8 mouse cellular contexts compared by ENCODE assay signal in the genomic region with DNA sequence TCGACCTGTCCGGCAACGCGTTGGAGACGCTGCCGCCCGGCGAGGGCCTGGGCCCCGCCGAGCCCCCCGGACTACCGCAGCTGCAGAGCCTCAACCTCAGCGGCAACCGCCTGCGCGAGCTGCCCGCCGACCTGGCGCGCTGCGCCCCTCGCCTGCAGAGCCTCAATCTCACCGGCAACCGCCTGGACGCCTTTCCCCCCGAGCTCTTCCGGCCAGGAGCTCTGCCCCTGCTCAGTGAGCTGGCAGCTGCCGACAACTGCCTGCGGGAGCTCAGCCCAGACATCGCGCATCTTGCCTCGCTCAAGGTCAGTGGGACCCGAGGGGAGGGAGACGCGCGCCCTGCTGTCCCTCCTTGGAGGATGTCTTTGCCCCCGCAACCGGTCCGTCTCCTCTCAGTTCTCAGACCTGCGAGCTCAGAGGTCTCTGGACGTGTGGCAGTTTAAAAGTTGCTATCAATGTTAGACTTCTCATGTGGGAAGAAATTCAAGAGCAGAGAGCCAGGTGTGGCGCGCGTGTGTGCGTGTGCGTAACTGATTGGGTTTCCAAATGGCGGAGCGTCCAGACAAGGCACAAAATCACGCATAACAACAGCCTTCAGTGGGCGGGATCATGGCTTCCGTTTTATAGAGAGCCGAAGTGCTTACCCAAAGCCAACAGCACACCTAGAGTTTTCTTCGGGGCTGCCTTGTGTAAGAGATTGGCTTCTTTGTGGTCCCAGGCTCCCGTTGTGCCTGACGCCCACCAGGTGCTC. TPM values are rescaled to one million over a fixed set of nuclear protein-coding genes. Genes with fewer than 3 reads are reported as not detected.
A peak's percentile ranks its signal among the peaks of the same experiment; 100 is the strongest.
DNase-seq lines count a peak whose midpoint lies in the region; ATAC-seq and TF ChIP-seq lines count a peak whose summit lies in the region.

No protein-coding gene starts in this region.

- no peak for TF ChIP-seq EP300 in liver, postnatal 0 days (IDR thresholded peaks at IDR 0.05; ENCODE audit: low read depth)

- H3K9me3 ChIP-seq in liver, postnatal 0 days (ENCODE audit: low read length): no peaks in the 10 kb centered on the region
- no peaks in the 10 kb centered on the region for H3K9me3 ChIP-seq in stomach, embryonic 15.5 days

- TF ChIP-seq POLR2A in cerebellum, adult 2 months (IDR thresholded peaks at IDR 0.05; ENCODE audit: borderline replicate concordance, insufficient read depth, low read length): no peak
- TF ChIP-seq POLR2A in bone marrow macrophage, adult 2 months (IDR thresholded peaks at IDR 0.05; ENCODE audit: borderline replicate concordance, low read depth, low read length): no peak

- no peak for TF ChIP-seq CTCF in cerebellum, adult 2 months (IDR thresholded peaks at IDR 0.05; ENCODE audit: borderline replicate concordance, insufficient read depth, low read depth, low read length)
- no peak for TF ChIP-seq CTCF in bone marrow macrophage, adult 2 months (IDR thresholded peaks at IDR 0.05; ENCODE audit: low read depth, low read length)
- TF ChIP-seq CTCF in liver, postnatal 0 days (IDR thresholded peaks at IDR 0.05; ENCODE audit: low read depth): no peak

- no peaks in the 10 kb centered on the region for H3K27me3 ChIP-seq in cerebellum, adult 2 months (ENCODE audit: control insufficient read depth, insufficient read depth, low read length)
- H3K27me3 ChIP-seq in liver, postnatal 0 days (ENCODE audit: insufficient read depth, low read length): no peaks in the 10 kb centered on the region
- no peaks in the 10 kb centered on the region for H3K27me3 ChIP-seq in stomach, embryonic 15.5 days (replicated peaks)

- H3K27ac ChIP-seq in cerebellum, adult 2 months (ENCODE audit: insufficient read depth, low read length): no peak overlapping the region
- H3K27ac ChIP-seq in bone marrow macrophage, adult 2 months (ENCODE audit: insufficient read depth, low read depth, low read length): peak overlapping the region; percentile 17; the same call in 1 of the 2 replicates
- peak overlapping the region; percentile 78 for H3K27ac ChIP-seq in liver, postnatal 0 days (ENCODE audit: low read depth)
- H3K27ac ChIP-seq in stomach, embryonic 15.5 days: peak overlapping the region; percentile 40; the same call in 1 of the 2 replicates

- H3K4me2 ChIP-seq in liver, postnatal 0 days (ENCODE audit: low read depth, low read length): peak overlapping the region; percentile 96
- peak overlapping the region; percentile 91 for H3K4me2 ChIP-seq in stomach, embryonic 15.5 days

- peak overlapping the region; percentile 60 for H3K4me3 ChIP-seq in cerebellum, adult 2 months (replicated peaks; ENCODE audit: insufficient read depth, low read depth, low read length)
- peak overlapping the region; percentile 99 for H3K4me3 ChIP-seq in bone marrow macrophage, adult 2 months (ENCODE audit: insufficient read depth, low read length)
- peak overlapping the region; percentile 91 for H3K4me3 ChIP-seq in liver, postnatal 0 days (ENCODE audit: low read depth, low read length)
- peak overlapping the region; percentile 98 for H3K4me3 ChIP-seq in stomach, embryonic 15.5 days (replicated peaks)

- under 1% methylated on average over 52 of the region's 55 CpGs for WGBS in cerebellum, adult 2 months
- 2% methylated on average over 50 of the region's 55 CpGs for WGBS in liver, postnatal 0 days (ENCODE audit: insufficient replicate concordance)
- 1% methylated on average over 55 of the region's 55 CpGs for WGBS in stomach, embryonic 15.5 days

- H3K9ac ChIP-seq in liver, postnatal 0 days (replicated peaks): peak overlapping the region; percentile 95
- peak overlapping the region; percentile 97 for H3K9ac ChIP-seq in stomach, embryonic 15.5 days

- H3K36me3 ChIP-seq in liver, postnatal 0 days (replicated peaks; ENCODE audit: insufficient read depth, low read length): peaks cover 17% of the 10 kb centered on the region
- peaks cover 19% of the 10 kb centered on the region for H3K36me3 ChIP-seq in stomach, embryonic 15.5 days

- no peak for DNase-seq in cerebellum, adult 2 months
- no peak for DNase-seq in cerebellum, adult 11 months
- peak; percentile 43 for DNase-seq in 3T3-L1 (ENCODE audit: low read depth, low spot score)
- DNase-seq in heart, postnatal 4 days: peak; percentile 39
- DNase-seq in liver, postnatal 0 days: peak; percentile 30
- no peak for DNase-seq in urinary bladder, adult 18-20 months (ENCODE audit: low spot score in 2 of 2)

- peaks cover 24% of the 10 kb centered on the region for H3K4me1 ChIP-seq in cerebellum, adult 2 months (ENCODE audit: control insufficient read depth, insufficient read depth, low read length)
- H3K4me1 ChIP-seq in bone marrow macrophage, adult 2 months (ENCODE audit: control insufficient read depth, insufficient read depth, low read length): peaks cover 8% of the 10 kb centered on the region
- H3K4me1 ChIP-seq in liver, postnatal 0 days (ENCODE audit: insufficient read depth): peaks cover 18% of the 10 kb centered on the region
- H3K4me1 ChIP-seq in stomach, embryonic 15.5 days: peaks cover 19% of the 10 kb centered on the region

- peak; percentile 3; the same call in 1 of the 2 replicates for ATAC-seq in liver, postnatal 0 days
- no peak for ATAC-seq in stomach, embryonic 15.5 days (ENCODE audit: insufficient read depth, low FRiP score, low read depth)

RNA-seq across cellular contexts. Expression of a gene that starts 0.8 kb away (rescaled TPM):
- polyA plus RNA-seq in cerebellum, adult 2 months (2012; rRNA removed): 44.8 and 45.0 TPM in 2 replicates
- polyA plus RNA-seq in bone marrow macrophage, adult 2 months (2012; ENCODE audit: insufficient read depth, insufficient read length, missing spikeins): 25.0 and 26.2 TPM in 2 replicates
- 10 to 100 TPM; 45.8 to 46.7 TPM for total RNA-seq in heart, postnatal 4 days (2021)
- 9.4 and 11.7 TPM in 2 replicates for polyA plus RNA-seq in liver, postnatal 0 days (2015; fragmentation: Nextera tagmentation; extraction: Ambion mirVana)
- 20.9 and 23.5 TPM in 2 replicates for polyA plus RNA-seq in stomach, embryonic 15.5 days (2015; fragmentation: Nextera tagmentation; extraction: Ambion mirVana)

RNA-seq across cellular contexts. Expression of a gene that starts 13.7 kb away (rescaled TPM):
- polyA plus RNA-seq in cerebellum, adult 2 months (2012; rRNA removed): 35.5 and 39.6 TPM in 2 replicates
- polyA plus RNA-seq in bone marrow macrophage, adult 2 months (2012; ENCODE audit: insufficient read depth, insufficient read length, missing spikeins): 0.70 TPM in 1 of 2 replicates, not detected in the other
- total RNA-seq in heart, postnatal 4 days (2021): 10 to 100 TPM; 11.7 to 14.8 TPM
- 86.4 and 93.6 TPM in 2 replicates for polyA plus RNA-seq in liver, postnatal 0 days (2015; fragmentation: Nextera tagmentation; extraction: Ambion mirVana)
- polyA plus RNA-seq in stomach, embryonic 15.5 days (2015; fragmentation: Nextera tagmentation; extraction: Ambion mirVana): 62.3 and 73.8 TPM in 2 replicates

RNA-seq across cellular contexts. Expression of a gene that starts 30.2 kb away (rescaled TPM):
- polyA plus RNA-seq in cerebellum, adult 2 months (2012; rRNA removed): not detected in 2 replicates
- not detected in 2 replicates for polyA plus RNA-seq in bone marrow macrophage, adult 2 months (2012; ENCODE audit: insufficient read depth, insufficient read length, missing spikeins)
- not detected for total RNA-seq in heart, postnatal 4 days (2021)
- not detected in 2 replicates for polyA plus RNA-seq in liver, postnatal 0 days (2015; fragmentation: Nextera tagmentation; extraction: Ambion mirVana)
- polyA plus RNA-seq in stomach, embryonic 15.5 days (2015; fragmentation: Nextera tagmentation; extraction: Ambion mirVana): 0.14 TPM in 1 of 2 replicates, not detected in the other

RNA-seq across cellular contexts. Expression of a gene that starts 37.3 kb away (rescaled TPM):
- 23.6 and 23.9 TPM in 2 replicates for polyA plus RNA-seq in cerebellum, adult 2 months (2012; rRNA removed)
- 8.8 and 9.3 TPM in 2 replicates for polyA plus RNA-seq in bone marrow macrophage, adult 2 months (2012; ENCODE audit: insufficient read depth, insufficient read length, missing spikeins)
- total RNA-seq in heart, postnatal 4 days (2021): 10 to 100 TPM; 24.1 to 26.4 TPM
- polyA plus RNA-seq in liver, postnatal 0 days (2015; fragmentation: Nextera tagmentation; extraction: Ambion mirVana): 1.9 and 2.5 TPM in 2 replicates
- 14.1 and 15.8 TPM in 2 replicates for polyA plus RNA-seq in stomach, embryonic 15.5 days (2015; fragmentation: Nextera tagmentation; extraction: Ambion mirVana)

RNA-seq across cellular contexts. Expression of a gene that starts 37.4 kb away (rescaled TPM):
- polyA plus RNA-seq in cerebellum, adult 2 months (2012; rRNA removed): 21.6 and 27.3 TPM in 2 replicates
- polyA plus RNA-seq in bone marrow macrophage, adult 2 months (2012; ENCODE audit: insufficient read depth, insufficient read length, missing spikeins): 5.5 and 10.1 TPM in 2 replicates
- 1 to 10 TPM; 5.8 to 6.2 TPM for total RNA-seq in heart, postnatal 4 days (2021)
- polyA plus RNA-seq in liver, postnatal 0 days (2015; fragmentation: Nextera tagmentation; extraction: Ambion mirVana): 3.6 and 4.6 TPM in 2 replicates
- 11.5 and 13.8 TPM in 2 replicates for polyA plus RNA-seq in stomach, embryonic 15.5 days (2015; fragmentation: Nextera tagmentation; extraction: Ambion mirVana)

Comparison
In these comparisons a context has a peak if more than half of its experiments do, and no peak if none do; other contexts are left out.
1. DNase-seq: peak in 3T3-L1 (single experiment), heart, postnatal 4 days (single experiment) and liver, postnatal 0 days (single experiment); none in cerebellum, adult 2 months (0 of 2), cerebellum, adult 11 months (single experiment) and urinary bladder, adult 18-20 months (0 of 2).
2. RNA of a gene that starts 13.7 kb away (polyA plus RNA-seq): 86.4 to 93.6 TPM in liver, postnatal 0 days, 62.3 to 73.8 TPM in stomach, embryonic 15.5 days and 35.5 to 39.6 TPM in cerebellum, adult 2 months; 0.70 TPM in bone marrow macrophage, adult 2 months; every median in the first group is over 10 times any median in the second.
3. Peak in every context shown above with its lines, with median percentiles within 50 percentile points of each other: H3K4me3 ChIP-seq.